Comparison of ENCODE assay signal across 33 mouse cellular contexts in the genomic region with DNA sequence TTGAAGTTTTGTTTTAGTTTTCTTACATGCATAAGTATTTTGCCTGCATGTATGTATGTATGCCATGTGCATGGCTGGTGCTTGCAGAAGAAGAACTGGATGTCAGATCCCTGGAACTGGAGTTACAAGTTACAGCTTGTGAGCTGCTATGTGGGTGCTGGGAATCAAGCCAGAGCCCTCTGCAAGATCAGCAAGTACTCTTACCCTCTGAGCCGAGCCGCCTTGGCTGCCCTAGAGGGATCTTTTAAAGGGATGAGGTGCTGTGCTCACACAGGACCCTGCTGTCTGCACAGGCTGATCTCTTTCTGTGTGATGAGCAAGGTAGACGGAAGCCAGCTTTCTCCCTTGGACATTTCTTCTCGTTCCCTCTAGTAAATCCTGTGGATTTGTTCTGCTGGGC.
"Had no signal": no experiment of that assay in that cellular context is flagged by ENCODE, and none has a peak within 500 bp of the region (broad histone marks: within the 10 kb centered on the region; RNA-seq: fewer than 3 reads in every experiment).

No protein-coding gene starts in this region.

- ATAC-seq: hindbrain, embryonic 16.5 days; hindbrain, postnatal 0 days; inflammation-experienced regulatory T-cells, adult 6 months; intestine, embryonic 15.5 days; intestine, embryonic 16.5 days; intestine, postnatal 0 days had no signal

- H3K27ac ChIP-seq: heart, embryonic 13.5 days; heart, embryonic 15.5 days; hindbrain, embryonic 10.5 days; hindbrain, embryonic 12.5 days; hindbrain, embryonic 13.5 days; hindbrain, embryonic 14.5 days; hindbrain, embryonic 15.5 days; hindbrain, postnatal 0 days; intestine, embryonic 15.5 days; kidney, embryonic 15.5 days; kidney, postnatal 0 days; layer of hippocampus, adult 2 months; left cerebral cortex, adult 2 months had no signal

- H3K4me1 ChIP-seq: heart, embryonic 13.5 days; heart, embryonic 15.5 days; hindbrain, embryonic 12.5 days; hindbrain, embryonic 13.5 days; hindbrain, embryonic 15.5 days; intestine, embryonic 15.5 days; kidney, embryonic 15.5 days had no signal

- H3K4me2 ChIP-seq: heart, embryonic 13.5 days; heart, embryonic 15.5 days; hindbrain, embryonic 12.5 days; hindbrain, embryonic 13.5 days; hindbrain, embryonic 14.5 days; hindbrain, embryonic 15.5 days; intestine, embryonic 15.5 days; kidney, embryonic 15.5 days had no signal

- H3K36me3 ChIP-seq: heart, embryonic 15.5 days; intestine, embryonic 15.5 days had no signal

- DNase-seq: heart, postnatal 10 days; heart, postnatal 14 days; heart, postnatal 36 days; heart, postnatal 4 days; kidney, adult 11 months; kidney, adult 18-20 months; kidney, adult 2 months; kidney, adult 8-10 months; kidney, adult 9 months; kidney, postnatal 10 days; kidney, postnatal 14 days; kidney, postnatal 25 days; kidney, postnatal 36 days; kidney, postnatal 4 days; layer of hippocampus, adult 9-11 months; layer of hippocampus, postnatal 36 days had no signal

- H3K9me3 ChIP-seq: heart, embryonic 13.5 days; heart, embryonic 15.5 days; hindbrain, embryonic 10.5 days; hindbrain, embryonic 12.5 days; hindbrain, embryonic 13.5 days; hindbrain, embryonic 15.5 days; intestine, embryonic 15.5 days; kidney, embryonic 15.5 days had no signal

- H3K4me3 ChIP-seq: heart, embryonic 13.5 days; heart, embryonic 15.5 days; hindbrain, embryonic 10.5 days; hindbrain, embryonic 12.5 days; hindbrain, embryonic 13.5 days; hindbrain, embryonic 15.5 days; intestine, embryonic 15.5 days; kidney, embryonic 15.5 days; layer of hippocampus, adult 2 months; left cerebral cortex, adult 2 months had no signal

- H3K27me3 ChIP-seq: heart, embryonic 13.5 days; heart, embryonic 15.5 days; hindbrain, embryonic 12.5 days; hindbrain, embryonic 13.5 days; hindbrain, embryonic 15.5 days; intestine, embryonic 15.5 days; kidney, embryonic 15.5 days had no signal

- H3K9ac ChIP-seq: heart, embryonic 13.5 days; heart, embryonic 15.5 days; hindbrain, embryonic 12.5 days; hindbrain, embryonic 13.5 days; hindbrain, embryonic 14.5 days; hindbrain, embryonic 15.5 days; intestine, embryonic 15.5 days; kidney, embryonic 15.5 days had no signal
